Mouse (Mus musculus) heart, postnatal 4 days (tissue): ENCODE results near the gene Deaf1. TPM values are rescaled to one million over a fixed set of nuclear protein-coding genes. Genes with fewer than 3 reads are reported as not detected.

Experiments
- DNase-seq: peaks from one replicate; pipeline ENCODE4 v3.0.0; 2021
- total RNA-seq, 2 experiments: library from RNA; stranded (reverse); gene quantifications; 2 replicates each; pipeline ENCODE4 v1.2.3; 2021

Gene Deaf1
- total RNA-seq, 2 experiments from 2014 or later: 27.8 to 30.6 TPM

DNA sequence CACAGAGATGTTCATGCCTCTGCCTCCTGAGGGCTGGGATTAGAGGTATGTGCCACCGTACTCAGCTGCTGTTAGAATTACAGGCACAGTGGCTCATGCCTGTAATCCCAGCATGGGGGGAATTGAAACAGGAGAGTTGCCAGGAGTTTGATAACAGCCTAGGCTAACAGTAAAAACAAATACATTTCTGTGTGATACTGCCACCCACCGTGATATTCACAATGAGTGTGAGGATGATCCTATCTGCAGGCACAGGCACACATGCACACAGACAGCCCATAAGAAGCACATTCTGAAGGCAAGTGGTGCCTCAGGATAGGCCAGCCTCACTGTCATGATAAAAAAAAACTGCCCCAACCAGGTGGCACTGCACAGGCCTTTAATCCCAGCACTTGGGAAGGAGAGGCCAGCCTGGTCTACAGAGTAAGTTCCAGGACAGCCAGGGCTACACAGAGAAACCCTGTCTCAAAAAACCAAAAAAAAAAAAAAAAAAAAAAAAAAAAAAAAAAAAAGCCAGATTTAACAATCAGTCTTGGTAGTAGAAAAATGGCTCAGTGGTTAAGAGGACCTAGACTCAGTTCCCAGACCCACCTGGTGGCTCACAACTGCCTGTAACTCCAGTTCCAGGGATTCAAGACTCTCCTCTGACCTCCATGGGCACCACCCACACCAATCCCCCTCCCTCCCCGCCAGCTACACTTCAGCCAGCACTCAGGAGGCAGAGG, 29.4 kb downstream of the Deaf1 start:
- no peak for DNase-seq

DNA sequence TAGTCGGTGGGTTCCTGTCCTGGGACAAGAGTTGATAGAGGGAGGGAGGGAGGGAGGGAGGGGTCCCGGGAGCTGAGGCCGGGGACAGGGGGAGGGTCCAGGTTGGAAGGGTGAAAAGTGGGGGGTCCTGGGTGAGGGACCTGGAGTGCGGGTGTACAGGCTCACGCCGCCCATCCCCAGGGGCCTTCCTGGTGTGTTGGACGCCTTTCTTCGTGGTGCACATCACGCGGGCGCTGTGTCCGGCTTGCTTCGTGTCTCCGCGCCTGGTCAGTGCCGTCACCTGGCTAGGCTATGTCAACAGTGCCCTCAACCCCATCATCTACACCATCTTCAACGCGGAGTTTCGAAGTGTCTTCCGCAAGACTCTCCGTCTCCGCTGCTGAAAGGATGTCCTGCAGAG, 33.0 kb downstream of the Deaf1 start:
- no peak for DNase-seq

DNA sequence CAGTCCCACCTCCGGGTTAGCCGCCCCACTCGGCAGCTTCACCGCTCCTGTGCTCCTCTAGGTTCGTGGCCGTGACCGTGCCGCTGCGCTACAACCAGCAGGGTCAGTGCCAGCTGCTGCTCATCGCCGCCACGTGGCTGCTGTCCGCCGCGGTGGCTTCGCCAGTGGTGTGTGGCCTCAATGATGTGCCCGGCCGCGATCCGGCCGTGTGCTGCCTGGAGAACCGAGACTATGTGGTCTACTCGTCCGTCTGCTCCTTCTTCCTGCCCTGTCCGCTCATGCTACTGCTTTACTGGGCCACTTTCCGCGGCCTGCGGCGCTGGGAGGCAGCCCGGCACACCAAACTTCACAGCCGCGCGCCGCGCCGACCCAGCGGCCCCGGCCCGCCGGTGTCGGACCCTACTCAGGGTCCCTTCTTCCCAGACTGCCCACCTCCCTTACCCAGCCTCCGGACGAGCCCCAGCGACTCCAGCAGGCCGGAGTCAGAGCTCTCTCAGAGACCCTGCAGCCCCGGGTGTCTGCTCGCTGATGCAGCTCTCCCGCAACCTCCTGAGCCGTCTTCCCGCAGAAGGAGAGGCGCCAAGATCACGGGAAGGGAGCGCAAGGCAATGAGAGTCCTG, 33.5 kb downstream of the Deaf1 start:
- peak; percentile 42 for DNase-seq

DNA sequence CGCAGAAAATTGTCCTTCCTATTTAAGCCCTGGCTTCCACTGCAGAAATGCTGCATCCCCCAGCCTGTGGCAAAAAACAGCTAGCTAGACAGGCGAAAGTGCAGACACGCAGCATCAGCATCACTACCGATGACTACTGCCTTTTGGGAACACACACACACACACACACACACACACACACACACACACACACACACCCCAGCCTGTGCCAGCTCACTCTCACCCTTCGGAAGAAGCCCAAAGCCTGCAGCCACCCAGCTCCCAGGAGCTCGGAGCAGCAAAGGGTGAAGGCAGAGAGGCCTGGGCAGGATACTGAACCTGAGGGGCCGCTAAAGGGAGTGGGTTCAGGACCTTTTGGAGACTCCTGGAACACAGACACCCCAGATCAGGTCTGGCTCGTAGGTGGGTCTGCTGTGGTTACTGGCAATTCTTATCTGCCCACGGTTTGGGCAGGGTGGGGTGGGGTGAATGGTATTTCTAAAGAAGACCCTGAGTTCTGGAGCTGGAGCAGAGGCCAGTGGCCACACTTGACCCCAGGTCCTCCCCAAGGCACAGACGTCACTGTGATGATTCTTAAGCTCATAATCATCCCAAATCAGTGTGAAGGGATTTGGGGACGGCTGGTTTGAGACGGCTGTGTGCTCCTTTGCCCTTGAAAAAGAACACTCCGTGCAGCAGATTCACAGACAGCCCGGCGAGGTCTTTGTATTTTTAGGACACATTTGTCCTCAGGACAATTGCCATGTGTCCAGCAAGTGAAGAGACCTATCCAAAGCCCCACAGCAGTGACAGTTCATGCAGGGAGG, 34.7 kb downstream of the Deaf1 start:
- DNase-seq: no peak

DNA sequence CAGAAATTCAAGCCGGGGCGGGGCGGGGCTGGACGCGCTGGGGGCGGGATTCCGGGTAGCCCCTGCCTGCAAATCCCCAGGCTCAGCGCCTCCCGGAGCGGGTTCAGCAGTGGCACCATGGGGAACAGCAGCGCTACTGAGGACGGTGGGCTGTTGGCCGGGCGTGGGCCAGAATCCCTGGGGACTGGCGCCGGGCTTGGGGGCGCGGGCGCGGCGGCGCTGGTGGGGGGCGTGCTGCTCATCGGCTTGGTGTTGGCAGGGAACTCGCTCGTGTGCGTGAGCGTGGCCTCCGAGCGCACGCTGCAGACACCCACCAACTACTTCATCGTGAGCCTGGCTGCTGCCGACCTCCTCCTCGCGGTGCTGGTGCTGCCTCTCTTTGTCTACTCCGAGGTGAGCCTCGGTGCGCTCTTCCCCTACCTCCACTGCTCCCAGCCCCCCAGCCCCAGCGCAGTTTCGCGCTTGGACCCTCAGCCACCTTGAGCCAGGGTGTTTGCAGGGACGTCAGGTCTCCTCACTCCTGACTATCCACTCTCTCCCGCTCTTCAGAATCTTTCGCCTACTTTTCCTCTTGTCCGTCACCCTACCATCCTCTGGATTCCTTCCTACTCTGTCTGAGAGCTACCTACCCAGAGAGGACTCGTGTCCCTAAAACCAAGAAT, 35.4 kb downstream of the Deaf1 start, which contains the start of gene Drd4:
Drd4 (plus strand) TSS at position 86 of the 662 bp plus-strand sequence.
- peak; percentile 24 for DNase-seq

DNA sequence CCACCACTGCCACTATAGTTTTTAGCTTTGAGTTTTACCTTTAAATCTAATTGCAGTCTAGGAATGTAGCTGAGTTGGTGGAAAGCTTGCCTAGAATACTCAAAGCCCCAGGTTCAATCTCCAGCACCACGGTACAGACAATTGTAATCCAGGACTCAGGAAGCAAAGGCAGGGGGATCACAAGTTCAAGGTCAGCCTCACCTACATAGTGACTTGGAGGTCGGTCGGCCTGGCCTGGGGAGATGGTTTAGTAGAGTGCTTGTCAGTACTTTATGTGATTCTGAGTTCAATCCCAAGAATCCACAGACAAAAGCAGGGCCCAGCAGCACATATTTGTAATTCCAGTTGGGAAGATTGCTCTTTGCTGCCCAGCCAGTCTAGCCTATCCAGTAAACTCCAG, 39.4 kb downstream of the Deaf1 start:
- DNase-seq: no peak

DNA sequence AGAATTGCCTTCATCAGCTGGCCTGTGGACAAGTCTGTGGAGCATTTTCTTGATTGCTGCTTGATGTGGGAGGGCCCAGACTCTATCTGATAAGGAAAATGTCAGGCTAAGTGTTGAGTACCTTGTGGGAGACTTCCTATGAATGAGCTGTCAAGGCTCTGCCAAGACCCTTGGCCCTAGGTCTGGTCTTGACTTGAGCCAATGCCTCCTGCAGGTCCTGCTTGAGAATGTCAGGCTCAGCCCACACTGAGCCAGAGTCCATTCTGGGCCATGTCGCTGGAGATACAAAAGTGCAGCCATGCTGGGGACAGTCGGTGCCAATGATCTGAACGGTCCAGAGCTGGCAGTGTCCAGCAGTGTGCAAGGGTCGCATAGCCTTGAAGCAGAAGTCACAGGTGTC, 44.7 kb downstream of the Deaf1 start:
- DNase-seq: no peak

DNA sequence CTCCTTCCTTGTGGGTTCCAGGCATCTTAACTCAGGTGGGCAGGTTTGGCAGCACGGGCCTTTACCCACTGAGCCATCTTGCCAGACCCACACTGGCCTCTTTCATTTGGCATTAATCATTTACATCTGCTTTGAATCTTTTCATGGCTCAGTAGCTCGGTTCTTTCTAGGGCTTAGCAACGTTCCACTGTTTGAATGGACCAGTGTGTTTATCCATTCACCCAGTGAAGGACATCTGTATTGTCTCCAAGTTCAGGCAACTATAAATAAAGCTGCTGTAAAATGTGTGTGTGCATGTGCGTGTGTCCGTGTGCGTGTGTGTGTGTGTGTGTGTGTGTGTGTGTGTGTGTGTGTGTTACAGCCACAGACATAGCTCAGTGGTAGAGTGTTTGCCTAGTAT, 46.0 kb downstream of the Deaf1 start:
- no peak for DNase-seq

DNA sequence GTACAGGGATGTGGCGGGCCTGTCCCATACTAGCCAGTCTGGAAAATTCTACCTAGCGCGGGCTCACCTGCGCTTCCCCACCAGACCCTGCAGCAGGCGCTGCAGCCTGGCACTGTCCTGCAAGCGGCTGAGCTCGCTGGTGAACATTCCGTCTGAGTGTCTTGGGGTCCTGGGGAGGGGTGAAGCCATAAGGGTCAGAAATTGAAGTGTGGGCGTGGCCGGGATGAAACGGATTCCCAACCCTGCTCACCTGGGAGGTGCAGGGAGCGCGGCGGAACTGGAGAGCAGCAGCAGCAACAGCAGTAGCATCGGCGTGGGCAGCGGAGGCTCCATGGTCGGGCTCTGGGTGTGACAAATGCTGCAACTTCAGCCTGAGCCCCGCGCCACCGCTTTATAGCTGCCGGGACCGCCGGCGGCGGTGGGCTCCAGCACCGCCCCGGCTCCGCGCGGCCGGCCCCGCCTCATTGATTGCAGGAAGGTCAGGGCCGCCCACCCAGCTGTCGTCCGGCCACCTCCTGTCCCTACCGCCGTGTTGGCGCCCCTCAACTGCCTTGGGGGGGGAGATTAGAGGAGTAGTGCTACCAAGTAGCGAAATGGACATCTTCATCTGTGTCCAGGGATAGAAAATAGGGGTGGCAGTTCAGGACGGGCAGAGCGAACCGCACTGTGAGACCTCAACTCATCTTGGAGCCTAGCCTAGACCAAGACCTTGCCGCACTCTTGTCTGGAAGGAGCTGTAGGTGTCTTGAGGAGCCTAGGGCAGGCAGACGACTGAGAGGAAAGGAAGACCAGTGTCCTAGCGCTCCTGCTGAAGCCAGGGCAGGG, 48.5 kb downstream of the Deaf1 start, which contains the start of gene Sct:
Sct (minus strand) TSS at position 368 of the 825 bp plus-strand sequence.
- peak; percentile 37 for DNase-seq

DNA sequence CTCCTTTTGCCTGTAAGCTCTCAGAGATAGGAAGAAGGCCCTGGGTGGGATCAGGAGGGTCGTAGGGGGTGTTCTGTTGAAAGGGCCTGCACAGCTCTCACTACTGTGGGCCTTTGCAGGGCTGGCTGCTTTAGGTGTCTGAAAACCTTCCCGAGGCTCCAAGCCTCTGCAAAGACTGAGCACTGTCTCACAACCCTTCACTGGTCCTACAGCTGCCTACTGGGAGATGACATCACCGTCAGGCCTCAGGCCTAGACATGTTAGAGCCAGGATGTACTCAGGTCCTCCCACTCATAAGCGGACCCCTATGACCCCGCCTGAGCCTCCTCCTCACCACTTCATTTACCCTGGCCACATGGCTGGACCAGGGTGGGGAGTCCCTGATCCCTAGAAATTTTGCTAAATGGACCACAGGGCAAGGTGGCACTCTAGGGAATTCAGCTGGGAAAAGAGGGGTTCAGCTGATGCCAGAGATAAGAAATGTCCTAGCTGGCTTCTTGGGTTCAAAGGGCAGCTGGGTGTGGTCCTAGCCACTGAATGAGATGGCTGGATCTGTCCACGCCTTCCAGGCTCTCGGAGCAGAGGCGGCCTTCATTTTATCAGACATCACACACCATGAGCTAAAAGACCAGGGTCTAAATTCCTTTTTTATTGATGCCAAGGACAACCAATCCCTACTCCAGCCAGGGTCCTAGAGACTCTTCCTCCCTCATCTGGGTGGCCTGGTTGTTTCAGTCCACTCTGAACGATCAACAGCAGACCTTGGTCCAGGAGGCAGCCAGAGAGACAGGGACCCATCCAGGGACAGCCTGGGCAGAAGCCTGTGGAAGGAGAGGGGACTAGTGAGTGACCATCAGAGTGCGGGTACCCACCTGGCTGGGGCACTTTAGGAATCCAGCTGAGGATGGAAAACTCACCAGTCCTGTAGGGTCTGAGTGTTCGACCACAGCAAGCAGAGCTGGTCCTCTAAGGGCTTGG, 49.5 kb downstream of the Deaf1 start:
- DNase-seq: peak; percentile 17

DNA sequence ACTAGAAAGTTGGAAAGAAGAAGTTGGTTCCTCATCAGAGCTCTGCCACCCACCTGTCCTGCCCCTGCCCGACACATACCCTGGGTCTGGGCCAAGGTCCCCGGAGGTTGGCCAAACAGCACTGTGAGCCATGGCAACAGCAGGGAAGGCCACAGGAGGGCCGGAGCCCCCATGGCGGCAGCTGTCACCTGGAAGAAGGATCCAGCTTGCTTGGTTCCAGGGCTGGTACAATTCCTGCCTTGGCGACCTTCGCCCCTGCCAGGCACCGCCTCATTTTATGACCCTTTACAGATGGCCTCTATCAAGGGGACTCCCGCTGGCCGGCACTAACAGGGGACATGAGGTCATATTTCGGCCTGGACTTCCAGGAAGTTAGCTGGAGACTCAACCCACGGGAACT, 50.9 kb downstream of the Deaf1 start, which contains the start of gene Cdhr5:
Cdhr5 (minus strand) TSS at position 241 of the 400 bp plus-strand sequence.
- DNase-seq: peak; percentile 11

DNA sequence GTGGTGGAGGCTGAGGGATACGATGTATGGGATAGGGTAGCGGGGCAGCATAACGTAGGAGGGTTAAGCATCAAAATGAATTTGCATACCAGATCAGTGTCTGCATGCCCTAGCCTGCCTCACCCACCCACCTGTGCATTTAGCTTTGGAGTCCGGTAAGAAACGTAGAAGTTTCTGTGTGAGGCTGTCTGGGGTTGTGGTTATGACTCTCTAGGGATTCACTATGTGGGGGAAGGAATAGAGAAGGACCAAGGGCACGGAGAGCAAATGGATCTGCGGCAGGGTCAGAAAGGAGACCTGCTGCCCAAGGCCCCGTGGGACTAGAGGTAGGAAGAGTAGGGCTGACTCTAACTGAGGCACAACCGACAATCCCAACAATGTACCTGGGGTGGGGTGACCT, 52.1 kb downstream of the Deaf1 start:
- no peak for DNase-seq

DNA sequence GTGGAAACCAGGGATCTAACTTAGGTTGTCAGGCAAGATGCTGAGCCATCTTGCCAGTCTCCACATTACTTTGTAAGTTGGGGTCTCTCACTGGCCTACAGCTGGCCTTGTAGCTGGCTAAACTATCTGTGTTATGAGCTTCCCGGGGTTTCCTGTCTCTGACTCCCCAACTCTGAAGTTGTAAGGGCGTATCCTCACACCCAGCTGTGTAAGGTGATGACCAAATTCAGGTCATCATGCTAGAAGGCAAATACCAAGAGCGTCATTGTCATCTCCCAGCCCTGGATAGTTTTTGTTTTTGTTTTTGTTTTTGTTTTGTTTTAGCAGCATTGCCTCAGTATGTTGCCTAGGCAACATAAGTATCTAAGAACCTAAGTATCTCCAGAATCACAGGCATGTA, 56.9 kb downstream of the Deaf1 start:
- no peak for DNase-seq

DNA sequence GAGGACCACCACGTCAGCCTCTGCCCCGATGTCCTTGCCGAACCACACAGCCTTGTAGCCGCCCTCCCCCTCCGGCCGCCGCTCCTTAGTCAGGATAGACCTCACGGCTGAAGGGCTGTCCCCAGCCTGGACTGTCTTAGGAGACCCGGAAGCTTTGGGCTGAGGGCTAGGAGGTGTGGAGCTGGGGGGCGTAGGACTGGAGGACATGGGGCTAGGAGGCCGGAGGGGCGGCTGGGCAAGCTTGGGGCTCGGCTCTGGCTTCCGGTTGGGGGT, 58.3 kb downstream of the Deaf1 start:
- DNase-seq: no peak

DNA sequence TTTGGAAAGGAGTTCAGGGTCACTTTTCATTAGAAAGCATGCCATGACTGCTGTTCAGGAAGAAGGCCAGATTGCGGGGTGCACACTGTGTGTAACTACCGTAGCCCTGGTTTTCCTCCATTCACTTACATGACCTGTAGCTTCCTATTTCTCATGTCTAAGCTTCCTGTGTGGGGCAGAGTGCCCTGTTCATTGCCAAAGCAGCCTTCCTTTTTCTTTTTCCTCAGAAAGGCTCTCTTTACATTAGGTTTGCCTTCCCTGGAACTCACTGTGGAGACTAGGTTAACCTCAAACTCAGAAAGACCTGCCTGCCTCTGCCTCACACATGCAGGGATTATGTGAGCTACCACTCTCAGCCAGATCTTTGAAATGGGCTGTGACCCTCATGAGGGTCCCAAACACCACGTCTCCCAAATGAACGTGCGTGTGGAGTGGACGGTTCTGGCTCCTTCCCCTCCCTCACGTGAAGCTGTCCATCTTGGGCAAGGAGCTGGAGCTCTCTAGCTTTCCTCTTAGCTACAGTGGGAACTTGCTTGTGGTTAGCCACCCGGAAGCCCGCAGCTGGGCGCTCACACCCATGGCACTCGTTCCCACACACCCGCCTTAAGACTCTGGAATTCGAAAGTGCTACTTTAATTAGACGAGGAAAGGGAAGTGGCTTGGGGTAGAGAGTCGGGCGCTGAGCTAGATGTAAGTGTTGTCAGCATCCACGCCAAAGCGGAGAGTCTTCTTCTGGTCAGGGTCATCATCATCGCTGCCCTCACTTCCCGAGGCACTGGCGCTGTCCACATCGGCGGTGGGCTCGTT, 58.8 kb downstream of the Deaf1 start:
- peak; percentile 10 for DNase-seq

DNA sequence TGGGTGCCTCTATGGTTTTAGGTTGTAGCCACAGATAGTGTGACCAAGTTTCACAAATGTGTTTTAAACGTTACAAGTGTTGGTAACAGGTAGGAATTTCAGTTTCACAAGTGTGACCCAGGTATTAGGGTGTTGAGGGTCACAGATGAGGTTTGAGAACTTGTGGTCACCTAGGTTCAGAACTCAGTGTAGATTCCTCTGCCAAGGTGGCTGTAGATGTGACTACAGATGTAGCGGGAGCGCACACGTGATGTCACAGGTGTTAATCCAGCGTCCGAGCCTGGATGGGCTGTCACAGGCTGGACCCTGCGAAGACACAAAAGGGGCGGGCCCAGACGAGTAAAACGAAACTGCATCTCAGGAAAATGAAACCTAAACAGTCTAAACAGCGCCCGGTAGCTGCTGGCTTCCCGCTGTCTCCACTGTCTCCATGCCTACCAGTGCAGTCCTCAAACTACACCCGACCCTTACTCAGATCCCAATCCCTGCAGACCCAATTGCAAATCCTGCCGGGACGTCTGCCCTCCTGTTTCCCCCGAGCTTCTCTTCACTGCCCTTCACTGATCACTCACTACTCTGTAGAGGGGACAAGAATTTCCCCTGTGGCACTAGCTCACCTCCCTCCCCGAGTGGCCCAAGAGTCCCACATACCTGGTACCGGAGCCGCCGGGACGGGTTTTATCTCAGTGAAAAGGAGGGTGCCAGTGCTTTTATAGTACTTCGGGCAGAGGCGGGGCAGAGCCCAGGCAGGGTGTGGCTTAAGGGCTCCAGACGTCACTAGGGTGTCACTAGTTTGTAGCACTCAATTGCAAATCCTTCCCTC, 61.5 kb downstream of the Deaf1 start, which contains the start of gene Irf7:
Irf7 (minus strand) TSS at position 743 of the 823 bp plus-strand sequence.
- peak; percentile 65 for DNase-seq

DNA sequence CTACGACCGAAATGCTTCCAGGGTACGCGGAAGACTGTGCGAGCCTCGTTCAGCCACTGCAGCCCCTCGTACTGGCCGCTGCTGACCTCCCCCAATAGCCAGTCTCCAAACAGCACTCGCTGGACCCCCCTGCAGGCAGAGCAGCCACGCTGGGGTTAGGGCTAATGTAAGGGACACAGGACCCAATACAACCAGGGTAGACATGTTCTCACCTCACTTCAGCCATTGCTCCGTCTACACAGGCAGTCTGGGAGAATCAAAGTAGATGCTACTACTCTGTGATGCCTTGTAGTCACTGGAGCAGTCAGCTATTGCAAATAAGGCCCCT, 62.1 kb downstream of the Deaf1 start:
- DNase-seq: no peak

DNA sequence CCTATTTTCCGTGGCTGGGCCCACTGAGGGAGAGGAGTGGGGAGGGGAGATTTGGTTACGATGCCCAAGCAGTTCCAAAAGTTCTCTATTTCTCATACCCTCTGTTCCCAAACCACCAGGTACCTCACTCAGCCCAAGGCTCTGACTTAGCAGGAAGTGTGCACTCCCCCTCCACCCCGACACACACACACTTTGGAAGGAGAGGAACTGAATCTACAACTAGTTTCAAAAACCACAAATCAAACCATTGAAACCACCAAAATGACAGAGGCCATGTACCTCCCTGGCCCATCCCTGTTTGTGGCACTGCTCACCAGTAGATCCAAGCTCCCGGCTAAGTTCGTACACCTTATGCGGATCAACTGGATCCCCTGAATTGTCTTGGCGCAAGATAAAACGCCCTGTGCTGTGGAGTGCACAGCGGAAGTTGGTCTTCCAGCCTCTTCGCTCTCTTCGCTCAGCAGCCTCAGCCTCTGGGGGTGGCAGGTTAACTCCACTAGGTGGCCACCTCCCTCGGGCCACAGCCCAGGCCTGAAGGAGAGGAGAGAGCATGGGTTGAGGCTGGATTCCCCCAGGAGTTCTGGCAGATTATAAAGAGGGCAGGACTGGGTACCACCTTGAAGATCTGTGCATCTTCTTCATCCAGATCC, 62.6 kb downstream of the Deaf1 start:
- DNase-seq: peak; percentile 55
